Mouse (Mus musculus) G1E (cell line): ENCODE measurements around the gene Tsc2. TPM values are rescaled to one million over a fixed set of nuclear protein-coding genes. Genes with fewer than 3 reads are reported as not detected.
A peak's percentile ranks its signal among the peaks of the same experiment; 100 is the strongest.

Experiments
- ATAC-seq: 2 replicates; pipeline ENCODE4 v1.8.0; 2016; ENCODE audit warnings: mild to moderate bottlenecking; ENCODE audit not compliant: insufficient number of reproducible peaks, poor library complexity, low FRiP score, severe bottlenecking; ENCODE audit errors: extremely low read depth
- DNase-seq: peaks from one replicate; pipeline ENCODE4 v3.0.0; 2012; ENCODE audit warnings: low spot score
- H3K27me3 ChIP-seq: 2 replicates; pipeline ENCODE4 v1.6.1; 2012; ENCODE audit warnings: mild to moderate bottlenecking, low read length, inconsistent platforms; ENCODE audit not compliant: insufficient read depth
- H3K36me3 ChIP-seq: replicated peaks from 2 replicates; pipeline ENCODE3; 2012; ENCODE audit warnings: mild to moderate bottlenecking, inconsistent platforms
- H3K4me1 ChIP-seq: 2 replicates; pipeline ENCODE4 v1.6.1; 2012; ENCODE audit warnings: low read depth, low read length, inconsistent platforms, mixed read lengths; ENCODE audit not compliant: insufficient read depth
- H3K4me3 ChIP-seq: 2 replicates; pipeline ENCODE4 v1.5.1; 2012; ENCODE audit warnings: low read depth, mild to moderate bottlenecking, inconsistent platforms, low read length, moderate library complexity, mixed read lengths
- H3K9me3 ChIP-seq: replicated peaks from 2 replicates; pipeline ENCODE4 v1.6.1; 2012; ENCODE audit warnings: inconsistent platforms
- CTCF ChIP-seq: IDR thresholded peaks from 2 replicates; pipeline ENCODE4 v1.5.1; 2012; ENCODE audit warnings: low read depth, low read length, inconsistent platforms, mixed read lengths
- GATA1 ChIP-seq: IDR thresholded peaks from 2 replicates; pipeline ENCODE4 v1.6.1; 2012; ENCODE audit warnings: borderline replicate concordance, low read length, inconsistent platforms, mixed read lengths
- GATA2 ChIP-seq: IDR thresholded peaks from 2 replicates; pipeline ENCODE4 v1.6.1; 2012; ENCODE audit warnings: low read depth, low read length, inconsistent platforms, borderline replicate concordance
- POLR2AphosphoS5 ChIP-seq: IDR thresholded peaks from 2 replicates; pipeline ENCODE4 v1.6.1; 2012; ENCODE audit warnings: low read depth, low read length, inconsistent platforms; ENCODE audit not compliant: insufficient replicate concordance
- TAL1 ChIP-seq: conservative IDR thresholded peaks from 2 replicates; pipeline ENCODE4 v1.6.1; 2012; ENCODE audit warnings: low read depth, low read length, inconsistent platforms, mixed read lengths
- polyA plus RNA-seq: library from polyadenylated mRNA; stranded (reverse); fragments of >175 nt; gene quantifications from 2 replicates; pipeline ENCODE4 v1.2.3, GENCODE M21; 2012
- total RNA-seq, 2 experiments: library from RNA; stranded (forward) in 1 of 2; stranded (reverse) in 1 of 2; fragments of 200-1000 nt in 1 of 2; fragments of >200 nt in 1 of 2; fragmentation: Nextera tagmentation in 1 of 2; gene quantifications; 2 replicates each; pipeline ENCODE4 v1.2.3; 2014 to 2017

The Tsc2 gene
- total and polyA plus RNA-seq, 3 experiments, result 39.7 to 114 (median 66.5) TPM

- TF ChIP-seq TAL1 (no peak), GATA1 (no peak), CTCF (no peak), GATA2 (no peak), POLR2AphosphoS5 (no peak)
- H3K4me1 ChIP-seq, result peaks cover 5% of the 10 kb centered on the region; the same call in 1 of the 2 replicates
- DNase-seq, result no peak
These were observed 72.0 kb downstream of the Tsc2 start for GRCm38 (mm10) chr17:24560301-24561028.

GRCm38 (mm10) chr17:24559146-24559545 is 73.3 kb downstream of the Tsc2 start:
- peaks cover 44% of the 10 kb centered on the region for H3K36me3 ChIP-seq
- H3K9me3 ChIP-seq, result no peaks in the 10 kb centered on the region
- no peak overlapping the region for H3K4me3 ChIP-seq
- no peak for TF ChIP-seq GATA2
- no peak for TF ChIP-seq TAL1
- no peak for TF ChIP-seq GATA1
- no peak for TF ChIP-seq CTCF
- no peak for TF ChIP-seq POLR2AphosphoS5
- ATAC-seq, result no peak
- H3K4me1 ChIP-seq, result peaks cover 4% of the 10 kb centered on the region; the same call in 1 of the 2 replicates
- DNase-seq, result no peak
- H3K27me3 ChIP-seq, result no peaks in the 10 kb centered on the region

More at GRCm38 (mm10) chr17:24560301-24561028, 72.0 kb downstream of the Tsc2 start:
- Histone ChIP-seq H3K4me3 (no peak overlapping the region), H3K36me3 (peaks cover 50% of the 10 kb centered on the region), H3K9me3 (no peaks in the 10 kb centered on the region), H3K27me3 (no peaks in the 10 kb centered on the region)
- ATAC-seq, result no peak

- Histone ChIP-seq H3K36me3 (peaks cover 39% of the 10 kb centered on the region), H3K4me3 (no peak overlapping the region), H3K27me3 (no peaks in the 10 kb centered on the region), H3K9me3 (no peaks in the 10 kb centered on the region), H3K4me1 (peaks cover 4% of the 10 kb centered on the region; the same call in 1 of the 2 replicates)
- no peak for TF ChIP-seq POLR2AphosphoS5
- no peak for TF ChIP-seq GATA2
- TF ChIP-seq TAL1, result no peak
- TF ChIP-seq GATA1, result no peak
- no peak for TF ChIP-seq CTCF
- no peak for ATAC-seq
- DNase-seq, result no peak
These were observed 73.8 kb downstream of the Tsc2 start for GRCm38 (mm10) chr17:24558600-24559099.

- Histone ChIP-seq H3K27me3 (no peaks in the 10 kb centered on the region), H3K36me3 (peaks cover 42% of the 10 kb centered on the region), H3K9me3 (no peaks in the 10 kb centered on the region), H3K4me1 (peaks cover 4% of the 10 kb centered on the region; the same call in 1 of the 2 replicates), H3K4me3 (no peak overlapping the region)
- no peak for TF ChIP-seq GATA1
- TF ChIP-seq GATA2, result no peak
- no peak for TF ChIP-seq TAL1
- TF ChIP-seq CTCF, result no peak
- no peak for TF ChIP-seq POLR2AphosphoS5
- DNase-seq (no peak), ATAC-seq (no peak)
These were observed 75.3 kb downstream of the Tsc2 start for GRCm38 (mm10) chr17:24557091-24557490.

GRCm38 (mm10) chr17:24551050-24551444 is 81.4 kb downstream of the Tsc2 start:
- Histone ChIP-seq H3K27me3 (no peaks in the 10 kb centered on the region), H3K4me3 (peak overlapping the region; percentile 87; the same call in 1 of the 2 replicates), H3K36me3 (peaks cover 16% of the 10 kb centered on the region), H3K4me1 (peaks cover 30% of the 10 kb centered on the region), H3K9me3 (no peaks in the 10 kb centered on the region)
- no peak for DNase-seq
- TF ChIP-seq CTCF (no peak), GATA1 (no peak), POLR2AphosphoS5 (no peak), GATA2 (no peak), TAL1 (no peak)
- ATAC-seq, result no peak

- H3K4me3 ChIP-seq, result peak overlapping the region; percentile 87
- peaks cover 16% of the 10 kb centered on the region for H3K36me3 ChIP-seq
- TF ChIP-seq GATA1, result no peak
- no peak for TF ChIP-seq GATA2
- TF ChIP-seq CTCF, result no peak
- TF ChIP-seq POLR2AphosphoS5, result no peak
- TF ChIP-seq TAL1, result no peak
- H3K9me3 ChIP-seq, result no peaks in the 10 kb centered on the region
- peak; percentile 73 for DNase-seq
- ATAC-seq, result 0 out of 2 replicates have a peak, but pooled peaks have one; percentile 16
- H3K27me3 ChIP-seq, result no peaks in the 10 kb centered on the region
- H3K4me1 ChIP-seq, result peaks cover 30% of the 10 kb centered on the region
These were observed 81.9 kb downstream of the Tsc2 start for GRCm38 (mm10) chr17:24550416-24551049.
